Mouse (Mus musculus) limb, embryonic 14.5 days (tissue): Measurements from ENCODE around the gene Gm3173. TPM values are rescaled to one million over a fixed set of nuclear protein-coding genes. Genes with fewer than 3 reads are reported as not detected.
"Not testable (repeated sequence)": the region's sequence is repeated elsewhere in the genome, so short reads cannot be mapped to it uniquely, and the experiment has no call there.

Source experiments
- ATAC-seq: fragments of 200-750 bp; cut with Nextera tagmentation; 2 replicates; pipeline ENCODE4 v1.8.0; 2017; ENCODE audit warnings: low read depth, moderate number of reproducible peaks, moderate TSS enrichment; ENCODE audit not compliant: low FRiP score
- DNase-seq: peaks from one replicate; pipeline ENCODE4 v3.0.0-alpha.2; 2015; ENCODE audit warnings: low spot score
- H3K27ac ChIP-seq: fragments of 300-500 bp; sonication (generic); replicated peaks from 2 replicates; pipeline ENCODE4 v1.5.1; 2014; ENCODE audit warnings: low read depth, mild to moderate bottlenecking, low read length, moderate library complexity, mixed read lengths
- H3K27me3 ChIP-seq: fragments of 300-500 bp; sonication (generic); 2 replicates; pipeline ENCODE4 v1.6.1; 2014; ENCODE audit warnings: low read length, mixed read lengths; ENCODE audit not compliant: control insufficient read depth, insufficient read depth
- H3K36me3 ChIP-seq: fragments of 300-500 bp; sonication (generic); 2 replicates; pipeline ENCODE4 v1.6.1; 2014; ENCODE audit warnings: mild to moderate bottlenecking, low read length, moderate library complexity, mixed read lengths; ENCODE audit not compliant: control insufficient read depth, insufficient read depth
- H3K4me1 ChIP-seq: fragments of 300-500 bp; sonication (generic); 2 replicates; pipeline ENCODE4 v1.6.1; 2014; ENCODE audit warnings: antibody characterized with exemption, low read length, mixed read lengths; ENCODE audit not compliant: control insufficient read depth, insufficient read depth
- H3K4me2 ChIP-seq: fragments of 300-500 bp; sonication (generic); replicated peaks from 2 replicates; pipeline ENCODE4 v1.6.1; 2014; ENCODE audit warnings: low read depth, mild to moderate bottlenecking, low read length, moderate library complexity; ENCODE audit not compliant: severe bottlenecking
- H3K4me3 ChIP-seq: fragments of 300-500 bp; sonication (generic); replicated peaks from 2 replicates; pipeline ENCODE4 v1.5.1; 2014; ENCODE audit warnings: low read length
- H3K9ac ChIP-seq: fragments of 300-500 bp; sonication (generic); 2 replicates; pipeline ENCODE4 v1.6.1; 2014; ENCODE audit warnings: mild to moderate bottlenecking, low read depth, low read length, moderate library complexity; ENCODE audit not compliant: severe bottlenecking
- H3K9me3 ChIP-seq: fragments of 300-500 bp; sonication (generic); 2 replicates; pipeline ENCODE4 v1.6.1; 2016; ENCODE audit warnings: low read length; ENCODE audit not compliant: control insufficient read depth
- WGBS: fragments of 180-500 bp; shearing (Covaris S2); extraction: QIAGEN DNeasy Blood & Tissue Kit; methylation state at CpG from one replicate; pipeline ENCODE4 v1.1.7; 2014; 5-methylcytosine and 5-hydroxymethylcytosine counted together
- polyA plus RNA-seq, 2 experiments: library from polyadenylated mRNA; depleted of rRNA in 1 of 2; stranded (reverse) in 1 of 2; unstranded in 1 of 2; fragments of >200 nt; fragmentation: Nextera tagmentation in 1 of 2; extraction: Ambion mirVana in 1 of 2; gene quantifications; 2 replicates each; pipeline versions ENCODE4 v1.2.1 to v1.2.3; 2012 to 2014

The Gm3173 gene
- 0.51 and 2.8 TPM in 2 replicates for polyA plus RNA-seq (2012; rRNA removed)
- not detected in 2 replicates for polyA plus RNA-seq (2014; fragmentation: Nextera tagmentation; extraction: Ambion mirVana)

DNA sequence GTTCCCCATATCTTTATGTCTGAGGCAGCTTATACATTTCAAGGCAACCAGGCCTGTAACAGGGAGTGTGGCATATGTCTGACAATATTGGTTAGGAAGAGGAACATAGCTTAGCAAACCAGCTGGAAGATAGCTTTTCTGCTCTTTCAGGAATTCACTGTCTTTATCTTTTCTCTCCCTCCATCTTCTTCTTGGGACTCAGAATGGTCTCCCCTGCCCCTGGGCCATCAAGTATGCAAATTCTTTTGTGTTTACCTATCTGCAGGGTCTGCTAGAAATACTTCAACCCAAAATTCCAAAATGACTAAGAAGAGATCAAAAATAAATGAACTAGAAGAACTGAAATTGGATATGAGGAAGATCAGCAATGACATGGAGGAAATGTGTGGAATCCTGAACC, at the start of gene Gm3173:
Gene Gm3173, plus strand, starts transcription at position 301 of the 400 bp plus-strand sequence.
- not testable (repeated sequence) for H3K4me2 ChIP-seq, H3K9ac ChIP-seq

DNA sequence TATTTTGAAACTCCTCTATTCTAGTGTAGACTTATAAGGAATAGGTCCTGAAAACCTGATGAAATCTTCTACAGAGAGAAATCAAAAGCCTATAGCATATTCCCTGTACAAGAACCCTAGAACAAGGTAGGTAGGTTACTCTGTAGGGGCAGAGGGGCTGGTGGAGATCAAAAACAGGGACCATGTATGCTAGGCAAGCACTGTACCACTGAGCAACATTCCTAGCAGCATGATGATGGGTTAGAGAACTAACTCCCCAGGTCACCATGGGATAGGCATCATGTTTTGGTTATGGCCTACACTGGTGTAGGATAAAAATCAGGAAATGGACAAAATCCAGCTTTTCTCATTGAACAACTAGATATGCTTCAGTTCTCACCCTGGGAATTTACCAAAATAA, 45.2 kb upstream of the Gm3173 start:
- H3K27me3 ChIP-seq, DNase-seq, H3K4me2 ChIP-seq, H3K27ac ChIP-seq, H3K9ac ChIP-seq, H3K36me3 ChIP-seq, ATAC-seq, H3K9me3 ChIP-seq, H3K4me1 ChIP-seq, H3K4me3 ChIP-seq: not testable (repeated sequence)

More for the DNA sequence above, at the start of gene Gm3173:
- not testable (repeated sequence) for H3K27me3 ChIP-seq, H3K36me3 ChIP-seq, ATAC-seq, H3K9me3 ChIP-seq, H3K27ac ChIP-seq, DNase-seq, H3K4me1 ChIP-seq, H3K4me3 ChIP-seq

DNA sequence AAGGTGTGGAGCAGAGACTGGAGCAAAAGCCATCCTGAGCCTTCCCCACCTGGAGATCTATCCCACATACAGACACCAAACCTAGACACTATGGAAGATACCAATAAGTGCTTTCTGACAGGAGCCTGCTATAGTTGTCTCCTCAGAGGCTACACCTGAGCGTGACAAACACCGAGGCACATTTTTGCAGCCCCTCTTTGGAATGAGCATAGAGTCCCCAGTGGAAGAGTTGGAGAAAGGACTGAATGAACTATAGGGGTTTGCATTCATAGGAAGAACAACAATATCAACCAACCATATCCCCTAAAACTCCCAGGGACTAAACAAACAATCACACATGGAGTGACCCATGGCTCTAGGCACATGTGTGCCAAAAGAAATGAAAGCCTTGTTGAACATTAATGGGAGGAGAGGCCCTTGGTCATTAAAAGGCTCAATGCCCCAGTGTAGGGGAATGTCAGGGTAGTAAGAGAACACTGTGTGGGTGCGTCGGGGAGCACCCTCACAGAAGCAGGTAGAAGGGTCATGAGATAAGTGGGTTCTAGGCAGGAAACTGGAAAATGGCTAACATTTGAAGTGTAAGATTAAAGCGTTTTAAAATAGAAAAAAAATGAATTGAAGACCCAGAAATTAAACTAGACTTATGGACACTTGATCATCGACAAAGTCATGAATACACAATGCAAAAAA, 37.8 kb upstream of the Gm3173 start:
- H3K27me3 ChIP-seq, H3K9me3 ChIP-seq, H3K4me2 ChIP-seq, H3K36me3 ChIP-seq, DNase-seq, ATAC-seq, H3K27ac ChIP-seq, H3K4me3 ChIP-seq, H3K9ac ChIP-seq, H3K4me1 ChIP-seq: not testable (repeated sequence)
- no CpG with 5 or more reads among the region's 6 CpGs for WGBS

DNA sequence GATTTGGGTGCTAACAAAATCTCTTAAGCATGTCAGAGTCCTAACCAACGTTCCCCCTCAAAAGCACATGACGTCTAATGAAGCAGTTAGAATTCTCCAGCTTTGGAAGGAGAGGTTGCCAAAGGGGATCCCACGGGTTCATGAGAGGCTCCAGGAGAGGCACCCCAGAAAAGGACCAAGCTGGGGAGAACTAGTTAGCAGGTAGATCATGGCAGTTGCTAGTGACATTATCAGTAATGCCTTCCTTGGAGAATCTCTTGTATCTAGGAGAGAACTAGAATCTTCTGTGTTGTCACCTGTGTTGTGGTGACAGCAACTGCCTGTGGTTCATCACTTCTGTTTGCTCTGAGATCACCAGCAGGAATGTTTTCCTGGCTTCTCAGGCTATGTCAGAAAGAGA, 33.6 kb upstream of the Gm3173 start, which contains the start of gene Gm3159:
Gene Gm3159, plus strand, starts transcription at position 301 of the 400 bp plus-strand sequence.
- H3K9ac ChIP-seq, H3K27me3 ChIP-seq, H3K4me3 ChIP-seq, DNase-seq, H3K27ac ChIP-seq, H3K4me1 ChIP-seq, ATAC-seq, H3K36me3 ChIP-seq, H3K9me3 ChIP-seq, H3K4me2 ChIP-seq: not testable (repeated sequence)
- WGBS: 43% methylated on average over 1 of the region's 3 CpGs

DNA sequence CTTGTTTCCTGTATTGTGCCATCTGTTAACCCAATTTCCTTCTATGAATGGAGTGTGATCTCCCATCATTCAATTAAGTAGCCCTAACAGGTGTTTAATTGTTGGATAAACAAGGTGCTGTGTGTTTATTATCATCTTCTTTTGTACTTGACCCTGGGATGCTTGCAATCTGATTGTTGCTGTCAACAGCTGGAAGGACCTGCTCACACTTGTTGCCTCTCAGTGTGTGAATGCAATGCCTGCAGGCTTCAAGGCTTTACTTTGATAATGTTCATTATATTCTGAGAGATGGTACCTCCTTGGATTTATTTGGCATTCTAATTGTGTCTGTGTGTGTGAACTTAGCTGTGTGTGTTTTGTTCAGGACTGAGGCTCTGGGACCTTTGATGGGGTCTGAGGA, 32.2 kb upstream of the Gm3173 start:
- DNase-seq, H3K27ac ChIP-seq, H3K4me2 ChIP-seq, H3K4me1 ChIP-seq, H3K4me3 ChIP-seq, H3K9ac ChIP-seq, H3K9me3 ChIP-seq, H3K27me3 ChIP-seq, H3K36me3 ChIP-seq, ATAC-seq: not testable (repeated sequence)

DNA sequence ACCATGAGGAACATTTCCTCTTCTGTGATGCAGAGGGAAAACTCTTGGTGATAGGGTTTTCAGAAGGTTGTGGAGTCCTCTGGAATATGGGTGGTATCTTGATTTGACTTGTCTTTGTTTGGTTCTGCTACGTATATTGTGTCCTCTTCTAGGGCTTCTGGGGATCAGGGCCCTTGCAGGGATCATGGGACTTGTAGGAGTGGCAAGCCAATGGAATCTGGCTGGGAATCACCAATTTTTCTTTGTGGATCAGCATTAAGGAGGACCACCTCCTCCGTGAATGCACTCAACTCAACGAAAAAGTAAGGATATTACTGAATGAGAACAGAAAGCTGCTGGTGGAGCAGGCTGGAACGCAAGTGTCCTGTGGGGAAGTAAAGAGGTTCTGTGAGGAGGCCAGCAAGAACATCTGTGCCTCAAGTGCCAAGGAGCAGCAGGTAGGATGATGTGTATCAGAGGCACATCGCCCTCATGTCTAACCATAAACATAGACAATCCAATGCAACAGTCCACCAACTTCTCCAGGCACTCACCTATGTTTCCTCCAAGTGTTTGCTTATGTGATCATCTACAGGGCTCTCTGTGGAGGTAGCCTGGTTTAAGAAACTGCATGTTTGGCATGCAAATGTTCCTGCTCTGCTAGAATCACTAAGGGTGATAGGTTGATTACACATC, 30.5 kb upstream of the Gm3173 start:
- H3K9me3 ChIP-seq, H3K4me1 ChIP-seq, H3K9ac ChIP-seq, H3K4me2 ChIP-seq, ATAC-seq, H3K36me3 ChIP-seq, DNase-seq, H3K27ac ChIP-seq, H3K4me3 ChIP-seq, H3K27me3 ChIP-seq: not testable (repeated sequence)
- WGBS: 89% methylated on average over 5 of the region's 5 CpGs

DNA sequence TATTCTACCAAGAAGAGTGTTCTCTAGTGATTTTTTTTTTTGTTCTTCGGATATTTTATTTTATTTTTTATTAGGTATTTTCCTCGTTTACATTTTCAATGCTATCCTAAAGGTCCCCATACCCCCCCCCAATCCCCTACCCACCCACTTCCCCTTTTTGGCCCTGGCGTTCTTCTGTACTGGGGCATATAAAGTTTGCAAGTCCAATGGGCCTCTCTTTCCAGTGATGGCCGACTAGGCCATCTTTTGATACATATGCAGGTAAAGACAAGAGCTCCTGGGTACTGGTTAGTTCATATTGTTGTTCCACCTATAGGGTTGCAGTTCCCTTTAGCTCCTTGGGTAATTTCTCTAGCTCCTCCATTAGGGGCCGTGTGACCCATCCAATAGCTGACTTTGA, 29.5 kb upstream of the Gm3173 start:
- WGBS: 77% methylated on average over 5 of the region's 5 CpGs
- not testable (repeated sequence) for H3K9ac ChIP-seq, DNase-seq, H3K9me3 ChIP-seq, H3K27me3 ChIP-seq, ATAC-seq, H3K27ac ChIP-seq, H3K4me1 ChIP-seq, H3K4me2 ChIP-seq, H3K36me3 ChIP-seq, H3K4me3 ChIP-seq

DNA sequence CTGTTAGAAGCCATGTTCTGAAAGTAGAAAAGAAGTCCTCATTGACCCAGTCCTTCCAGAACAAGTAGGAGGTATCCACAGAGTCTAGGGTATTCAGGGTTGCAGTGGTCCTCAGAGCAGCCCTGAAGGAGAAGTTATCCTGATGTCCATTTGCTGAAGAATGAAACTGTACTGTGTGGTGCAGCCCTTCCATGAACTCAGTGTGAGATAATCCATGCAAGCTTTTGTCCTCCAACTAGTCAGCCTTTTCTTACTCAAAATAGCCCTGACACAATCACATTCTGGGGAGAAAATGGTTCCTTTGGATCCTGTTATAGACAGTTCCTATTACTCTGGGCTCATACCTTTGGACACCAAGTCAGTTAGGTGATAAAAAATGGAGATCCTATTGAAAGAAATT, 27.0 kb upstream of the Gm3173 start:
- not testable (repeated sequence) for H3K4me3 ChIP-seq, H3K4me1 ChIP-seq, H3K9me3 ChIP-seq, DNase-seq, ATAC-seq, H3K9ac ChIP-seq, H3K27me3 ChIP-seq, H3K4me2 ChIP-seq, H3K36me3 ChIP-seq, H3K27ac ChIP-seq
